Mouse (Mus musculus): ENCODE data around the gene Pde4d. TPM values are rescaled to one million over a fixed set of nuclear protein-coding genes. Genes with fewer than 3 reads are reported as not detected.

The Pde4d gene
- total RNA-seq, 2 experiments from 2014 or later: 103 to 116 TPM

DNA sequence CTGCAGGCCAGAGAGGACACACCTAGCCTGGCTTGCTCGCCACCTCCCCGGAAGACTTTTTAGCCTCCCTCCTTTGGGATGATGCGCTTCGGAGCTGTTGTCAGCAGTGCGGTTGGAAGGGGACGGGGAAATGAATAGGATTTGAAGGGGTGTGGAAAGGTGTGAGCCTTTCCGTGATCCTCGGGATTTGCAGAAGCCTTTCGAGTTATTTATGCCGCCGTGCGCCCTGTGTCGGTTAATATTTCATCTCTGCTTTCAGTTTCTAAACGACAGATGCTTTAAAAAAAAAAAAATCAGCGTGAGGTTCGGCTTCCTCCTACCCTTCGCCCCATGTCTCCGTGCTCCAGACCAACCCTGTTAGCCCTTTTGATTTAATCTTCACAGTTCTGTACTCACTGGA is 1096.6 kb downstream of the Pde4d start:
- no peak for DNase-seq (ENCODE audit: low spot score in 2 of 2)
- intact Hi-C loops (cut with DNase I): loop anchor here (2.0 kb wide), 2 partner anchors 204 to 318 kb away; no protein-coding TSS in a partner anchor

DNA sequence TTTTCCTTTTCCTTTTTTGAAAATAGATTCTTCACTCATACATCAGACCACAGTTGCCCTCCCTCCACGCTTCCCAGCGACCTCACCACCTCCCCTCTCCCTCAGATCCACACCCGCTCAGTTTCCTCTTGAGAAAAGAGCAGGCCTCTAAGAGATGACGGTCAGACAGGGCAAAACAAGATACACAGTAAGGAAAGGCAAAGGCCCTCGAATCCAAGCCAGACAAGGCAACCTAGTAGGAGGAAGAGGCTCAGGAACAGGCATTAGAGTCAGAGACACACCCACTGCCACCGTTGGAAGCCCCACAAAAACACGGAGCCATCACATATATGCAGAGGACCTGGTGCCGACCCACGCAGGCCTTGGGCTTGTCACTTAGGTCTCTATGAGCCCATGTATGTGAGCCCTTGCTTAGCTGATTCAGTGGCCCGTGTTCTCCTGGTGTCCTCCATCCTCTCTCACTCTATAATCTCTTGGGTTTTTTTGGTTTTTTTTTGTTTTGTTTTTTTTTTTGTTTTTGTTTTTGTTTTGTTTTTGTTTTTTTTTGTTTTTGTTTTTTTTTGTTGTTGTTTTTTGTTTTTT is 1097.3 kb downstream of the Pde4d start:
- intact Hi-C loops (cut with DNase I): loop anchor here (2.0 kb wide), 2 partner anchors 204 to 318 kb away; no protein-coding TSS in a partner anchor
- DNase-seq (ENCODE audit: low spot score in 2 of 2): no peak

DNA sequence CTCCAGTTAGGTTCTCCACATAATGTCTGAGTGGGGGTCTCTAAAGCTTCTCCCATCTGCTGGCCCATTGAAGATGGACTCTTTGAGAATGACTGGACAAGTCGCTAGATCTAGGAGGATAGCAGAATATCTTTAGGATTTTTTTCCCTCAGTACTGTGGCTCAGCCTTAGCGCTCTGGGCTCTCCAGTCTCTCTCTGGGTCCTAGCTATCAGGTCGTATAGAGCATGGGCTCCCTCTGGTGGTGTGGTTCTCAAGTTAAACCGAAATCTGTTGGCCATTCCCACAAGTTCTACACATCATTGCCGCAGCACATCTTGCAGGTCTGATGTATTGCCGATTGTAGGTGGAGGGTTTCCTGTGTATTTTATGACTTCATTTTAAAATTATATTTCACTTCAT is 1098.0 kb downstream of the Pde4d start:
- DNase-seq (ENCODE audit: low spot score in 2 of 2): peak; percentile 87 to 88
- intact Hi-C loops (cut with DNase I): loop anchor here (2.0 kb wide), 2 partner anchors 205 to 319 kb away; no protein-coding TSS in a partner anchor

DNA sequence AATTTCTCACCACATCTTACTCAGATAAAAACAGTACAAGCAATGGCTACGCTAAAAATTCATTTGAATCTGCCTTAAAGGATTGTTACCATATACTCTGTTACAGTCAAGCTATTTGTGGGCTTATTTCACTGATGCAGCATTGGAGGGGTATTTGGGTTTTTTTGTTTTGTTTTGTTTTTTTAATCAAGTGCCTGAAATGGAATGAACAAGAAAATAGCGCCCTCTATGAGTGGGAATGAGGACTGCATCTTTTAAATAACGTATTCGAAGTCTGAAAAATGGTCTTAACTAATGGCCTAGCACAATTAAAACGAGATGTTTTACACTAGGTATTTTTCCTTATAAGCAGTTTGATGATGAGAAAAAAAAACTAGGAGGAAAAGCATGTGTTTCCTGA is 1098.5 kb downstream of the Pde4d start:
- intact Hi-C loops (cut with DNase I): no loop called here

DNA sequence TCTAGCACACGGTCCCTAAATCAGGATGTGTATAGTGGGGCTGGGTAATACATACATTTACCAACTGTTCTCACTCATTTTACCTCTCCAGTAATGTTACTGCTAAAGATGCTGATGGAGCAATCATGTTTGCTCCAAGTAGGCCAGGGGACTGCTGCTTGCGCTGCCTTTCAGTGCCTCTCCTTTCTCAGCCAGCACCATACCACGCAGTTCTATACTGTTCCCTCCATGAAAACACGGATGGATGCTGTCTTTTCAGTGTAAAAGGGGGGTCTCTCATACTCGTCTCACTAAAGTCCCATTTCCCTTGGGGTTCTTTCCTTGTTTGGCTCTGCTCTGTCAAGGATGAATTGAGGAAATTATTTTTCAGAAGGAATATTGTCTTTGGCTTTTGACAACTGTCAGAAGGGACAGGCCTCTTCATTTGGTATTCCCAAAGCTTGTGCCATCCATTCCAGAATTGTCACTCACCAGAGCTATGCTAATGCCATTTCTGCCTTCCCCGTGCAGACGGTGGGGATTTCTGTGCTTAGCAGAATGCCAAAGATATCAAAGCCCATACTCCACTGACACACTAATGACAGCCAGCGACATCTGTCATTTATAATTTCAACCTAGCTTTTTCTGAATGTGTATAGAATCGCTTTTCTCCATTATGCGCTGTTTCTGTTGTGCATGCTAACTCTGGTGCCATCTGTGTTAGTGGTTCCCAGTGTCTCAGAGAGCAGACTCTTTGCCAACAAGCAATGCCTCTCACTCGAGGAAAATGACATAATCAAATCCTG is 1099.2 kb downstream of the Pde4d start:
- no peak for DNase-seq (ENCODE audit: low spot score in 2 of 2)
- intact Hi-C loops (cut with DNase I): no loop called here

More for the DNA sequence above, 1098.5 kb downstream of the Pde4d start:
- peak in 1 of 2 experiments; percentile 35 for DNase-seq (ENCODE audit: low spot score in 2 of 2)

DNA sequence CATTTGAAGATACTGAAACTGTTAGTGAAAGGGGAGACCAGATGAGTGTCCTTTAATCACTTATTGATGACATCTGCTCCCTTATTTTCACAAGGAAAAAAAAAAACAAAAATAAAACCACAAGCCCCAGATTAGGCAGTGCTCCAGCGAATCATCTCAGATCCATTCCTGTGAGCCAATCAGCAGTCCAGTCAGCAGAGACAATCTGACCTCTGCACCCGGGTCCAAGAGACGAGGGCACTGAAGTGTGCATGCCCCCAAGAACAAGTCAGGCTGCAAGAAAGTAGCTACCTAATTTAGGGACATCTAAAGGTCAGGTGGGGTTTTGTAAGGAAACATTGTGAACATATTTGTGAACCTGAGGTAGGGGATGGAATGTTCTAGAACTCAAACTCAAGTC is 1102.1 kb downstream of the Pde4d start:
- intact Hi-C loops (cut with DNase I): no loop called here
- DNase-seq (ENCODE audit: low spot score in 2 of 2): no peak

DNA sequence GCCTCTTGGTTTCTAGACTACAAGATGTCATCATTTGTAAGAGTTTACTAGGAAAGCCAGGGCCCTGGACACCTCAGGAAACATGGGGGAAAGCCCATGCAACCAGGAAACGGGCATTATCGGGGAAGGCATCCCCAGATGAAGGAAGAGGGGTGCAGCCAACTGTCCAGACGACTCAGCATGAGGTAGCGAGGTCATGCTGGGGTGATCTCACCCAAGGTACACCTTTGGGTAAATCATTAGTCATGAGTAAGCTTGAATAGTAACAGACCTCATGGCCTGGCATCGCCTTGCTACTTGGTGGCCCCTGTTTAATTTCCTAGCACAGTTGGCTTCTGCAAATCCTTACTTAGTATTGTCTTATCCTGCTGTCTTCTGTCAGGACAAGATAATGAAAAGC is 1105.8 kb downstream of the Pde4d start:
- intact Hi-C loops (cut with DNase I): loop anchor here (5.0 kb wide), 1 partner anchor 52 kb away; no protein-coding TSS in a partner anchor
- no peak for DNase-seq (ENCODE audit: low spot score in 2 of 2)

DNA sequence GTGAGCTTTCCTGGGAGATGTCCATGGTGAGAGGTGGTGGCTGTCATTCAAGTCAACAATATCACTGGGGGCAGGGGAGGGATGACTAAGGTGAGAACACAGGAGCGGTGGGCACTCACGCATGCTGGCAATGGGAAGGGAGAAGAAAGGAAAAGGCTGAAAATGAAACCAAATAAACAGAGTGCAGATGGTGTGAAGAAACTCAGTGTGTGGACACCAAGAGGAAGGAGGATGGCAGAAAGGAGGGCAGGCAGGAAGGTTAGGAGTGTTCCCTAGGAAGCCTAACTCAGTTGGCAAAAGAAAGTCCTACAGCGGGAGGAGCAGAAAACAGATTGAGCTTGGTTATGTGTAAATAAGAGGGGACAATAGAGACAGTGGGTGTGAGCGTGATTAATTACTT is 1107.1 kb downstream of the Pde4d start:
- no peak for DNase-seq (ENCODE audit: low spot score in 2 of 2)
- intact Hi-C loops (cut with DNase I): loop anchor here (5.0 kb wide), 1 partner anchor 50 kb away; no protein-coding TSS in a partner anchor

DNA sequence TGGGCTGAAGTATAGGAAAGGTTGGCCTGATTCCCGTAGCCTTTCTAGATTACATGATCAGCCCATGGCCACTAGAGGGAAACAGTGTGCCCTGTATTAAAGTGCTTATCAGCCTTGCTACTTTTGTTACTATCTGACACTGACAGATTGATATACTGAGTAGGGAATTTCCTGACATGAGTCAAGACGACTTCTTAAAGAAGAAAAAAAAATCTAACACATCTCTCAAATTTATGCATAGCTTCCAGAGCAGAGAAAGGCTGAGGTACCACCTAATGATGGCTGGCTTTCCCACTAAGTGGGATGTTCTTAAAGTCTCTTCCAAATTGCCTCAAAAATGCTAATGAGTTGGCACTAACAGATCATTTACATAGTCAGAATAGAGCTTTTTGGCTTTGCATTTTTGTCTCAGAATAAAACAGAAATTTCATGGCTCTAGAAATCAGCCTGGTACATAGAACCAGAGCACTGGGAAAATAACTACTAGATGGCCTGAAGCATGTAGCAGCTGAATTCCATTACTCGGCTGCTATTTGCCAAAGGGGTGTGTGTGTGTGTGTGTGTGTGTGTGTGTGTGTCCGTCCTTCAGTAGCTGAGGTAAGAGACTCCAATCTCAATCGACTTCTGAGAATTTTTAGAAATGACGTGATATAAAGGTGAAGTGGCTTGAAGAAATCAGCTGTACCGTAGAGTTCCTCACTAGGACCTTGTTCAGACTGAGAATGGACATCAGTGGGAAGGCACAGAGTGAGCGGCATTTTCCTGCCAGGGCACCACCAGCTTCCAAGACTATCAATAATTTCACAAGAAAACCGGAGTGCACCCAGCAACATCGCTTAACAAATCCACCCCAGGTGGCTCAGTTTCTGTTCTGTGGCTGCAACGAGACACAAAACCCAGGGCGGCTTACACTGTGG is 1108.9 kb downstream of the Pde4d start:
- peak; percentile 65 to 74 for DNase-seq (ENCODE audit: low spot score in 2 of 2)
- intact Hi-C loops (cut with DNase I): loop anchor here (5.0 kb wide), 1 partner anchor 49 kb away; no protein-coding TSS in a partner anchor

DNA sequence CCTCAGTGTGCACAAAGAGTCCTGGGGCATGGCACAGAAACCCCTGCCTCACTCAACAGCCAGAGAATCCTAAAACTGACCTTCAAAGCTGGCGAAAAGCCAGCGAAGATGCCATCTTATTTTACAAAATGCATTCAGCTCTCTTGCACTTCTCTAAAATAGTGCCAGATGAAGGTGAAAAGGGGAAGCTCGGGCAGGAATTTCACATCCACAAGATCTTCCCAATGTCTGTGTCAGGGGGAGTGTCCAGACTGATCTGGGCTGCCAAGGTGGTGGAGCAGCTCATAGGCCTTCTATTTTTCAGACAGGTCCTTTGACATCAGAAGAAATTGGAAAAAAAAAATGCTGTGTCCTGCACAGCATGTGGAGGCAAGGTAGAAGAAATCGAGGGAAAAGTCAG is 1110.5 kb downstream of the Pde4d start:
- no peak for DNase-seq (ENCODE audit: low spot score in 2 of 2)
- intact Hi-C loops (cut with DNase I): no loop called here

DNA sequence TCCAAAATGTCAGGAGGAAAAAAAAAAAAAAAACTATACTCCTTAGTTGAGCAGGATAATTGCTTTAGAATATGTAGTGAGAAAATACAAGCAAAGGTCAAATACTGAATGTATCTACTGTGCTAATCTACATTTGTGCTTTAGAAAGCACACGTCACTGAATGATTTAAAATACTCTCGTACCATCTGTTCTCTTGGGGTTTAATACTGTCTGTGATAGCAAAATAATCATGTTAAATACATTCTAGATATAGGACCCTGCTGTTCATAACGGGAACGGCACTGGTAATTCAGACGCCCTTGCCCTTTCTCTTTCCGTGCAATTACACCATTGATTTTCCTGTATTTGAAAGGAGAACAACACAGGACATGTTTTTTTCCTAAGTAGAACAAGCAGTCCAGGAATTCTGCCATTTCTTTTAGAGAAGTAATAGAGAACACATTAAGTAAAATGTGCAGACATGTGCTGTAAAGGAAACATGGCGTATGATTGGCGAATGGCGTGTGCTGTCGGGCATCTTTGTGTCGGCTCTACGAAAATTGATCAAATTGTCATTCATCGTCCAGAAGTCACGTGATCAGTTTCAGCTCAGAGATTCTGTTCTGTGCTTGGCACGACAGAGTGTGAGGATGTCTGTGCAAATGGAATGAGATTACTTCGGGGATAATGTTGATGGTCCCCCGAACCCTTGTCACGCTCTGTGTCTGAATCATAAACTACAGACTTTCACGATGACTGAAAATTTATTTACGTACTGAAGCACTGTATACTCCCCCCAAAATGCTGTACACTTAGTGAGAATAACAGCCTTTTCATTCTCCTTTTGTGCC is 1119.1 kb downstream of the Pde4d start:
- no peak for DNase-seq (ENCODE audit: low spot score in 2 of 2)
- intact Hi-C loops (cut with DNase I): no loop called here

DNA sequence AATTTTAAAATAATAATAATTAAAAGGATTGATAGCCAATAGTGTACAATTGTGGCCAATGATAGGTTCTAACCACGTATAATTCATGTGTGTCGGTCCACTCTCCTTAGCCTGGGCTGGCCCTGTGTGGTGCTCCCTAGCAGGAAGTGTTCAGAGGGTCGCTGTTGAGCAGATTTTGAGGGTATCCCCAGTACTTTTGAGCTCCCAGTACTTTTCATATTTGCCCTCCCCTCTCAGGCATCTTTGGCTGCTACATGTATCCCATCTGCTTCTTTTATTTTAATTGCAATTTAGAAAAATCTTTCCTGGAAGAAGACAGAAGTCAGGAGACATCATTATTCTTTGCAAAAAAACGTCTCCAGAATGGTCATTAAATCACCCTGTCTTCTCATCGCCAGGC is 1119.7 kb downstream of the Pde4d start:
- intact Hi-C loops (cut with DNase I): no loop called here
- DNase-seq (ENCODE audit: low spot score in 2 of 2): no peak

DNA sequence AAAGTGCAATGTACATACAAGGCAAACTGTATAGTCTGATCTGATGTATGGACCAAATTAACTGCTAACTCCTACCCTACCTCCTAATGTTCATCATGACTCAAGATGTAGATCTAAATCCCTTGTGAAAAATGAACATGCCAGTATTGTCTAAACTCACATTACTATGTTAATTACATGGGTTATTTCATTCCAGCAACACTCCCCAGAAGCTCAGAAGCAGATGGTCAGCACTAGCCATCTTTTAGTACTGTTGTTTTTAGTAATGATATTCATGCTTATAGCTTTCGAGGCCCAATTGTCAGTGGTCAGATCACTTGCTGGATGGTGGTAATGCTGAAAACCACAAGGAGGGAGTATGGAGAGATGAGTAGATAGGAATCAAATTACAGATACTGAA is 1127.0 kb downstream of the Pde4d start:
- intact Hi-C loops (cut with DNase I): no loop called here
- no peak for DNase-seq (ENCODE audit: low spot score in 2 of 2)

DNA sequence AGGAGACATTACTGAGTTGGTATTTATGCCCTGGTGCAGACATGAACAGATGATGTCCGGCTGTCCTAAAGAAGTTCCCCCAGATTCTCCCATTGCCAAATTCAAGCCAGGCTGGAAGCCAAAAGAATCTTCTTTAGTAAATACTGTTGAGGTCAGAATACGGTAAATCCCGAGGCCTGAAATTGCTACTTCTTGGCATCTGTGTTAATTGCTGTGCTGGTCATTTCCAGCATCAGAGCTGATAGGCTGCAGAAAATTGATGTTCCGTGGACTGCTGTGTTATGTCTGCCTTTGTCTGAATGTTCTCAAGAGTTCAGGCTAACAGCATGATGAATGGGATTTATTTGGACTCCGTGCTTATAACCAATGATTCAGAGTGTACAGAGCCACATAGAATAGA is 1127.7 kb downstream of the Pde4d start:
- no peak for DNase-seq (ENCODE audit: low spot score in 2 of 2)
- intact Hi-C loops (cut with DNase I): no loop called here

DNA sequence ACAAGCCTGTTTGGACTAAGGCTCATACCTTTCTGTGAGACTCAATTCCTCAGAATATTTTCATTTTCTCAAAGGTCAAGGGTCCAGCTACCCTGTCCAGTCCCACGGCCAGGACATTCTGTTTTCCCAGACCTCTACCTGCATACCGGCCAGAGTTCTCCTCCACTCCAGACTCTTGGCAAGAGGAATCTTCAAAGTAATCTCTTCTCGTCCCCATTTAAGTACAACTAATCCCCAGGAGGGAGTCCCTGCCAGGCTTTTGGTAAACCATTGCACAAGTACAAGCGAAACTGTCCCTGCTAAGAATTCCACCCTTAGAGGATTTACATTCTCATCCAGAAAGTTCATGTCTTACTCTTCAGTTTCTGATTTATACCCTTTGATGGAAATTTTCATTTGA is 1128.2 kb downstream of the Pde4d start:
- no peak for DNase-seq (ENCODE audit: low spot score in 2 of 2)
- intact Hi-C loops (cut with DNase I): no loop called here

DNA sequence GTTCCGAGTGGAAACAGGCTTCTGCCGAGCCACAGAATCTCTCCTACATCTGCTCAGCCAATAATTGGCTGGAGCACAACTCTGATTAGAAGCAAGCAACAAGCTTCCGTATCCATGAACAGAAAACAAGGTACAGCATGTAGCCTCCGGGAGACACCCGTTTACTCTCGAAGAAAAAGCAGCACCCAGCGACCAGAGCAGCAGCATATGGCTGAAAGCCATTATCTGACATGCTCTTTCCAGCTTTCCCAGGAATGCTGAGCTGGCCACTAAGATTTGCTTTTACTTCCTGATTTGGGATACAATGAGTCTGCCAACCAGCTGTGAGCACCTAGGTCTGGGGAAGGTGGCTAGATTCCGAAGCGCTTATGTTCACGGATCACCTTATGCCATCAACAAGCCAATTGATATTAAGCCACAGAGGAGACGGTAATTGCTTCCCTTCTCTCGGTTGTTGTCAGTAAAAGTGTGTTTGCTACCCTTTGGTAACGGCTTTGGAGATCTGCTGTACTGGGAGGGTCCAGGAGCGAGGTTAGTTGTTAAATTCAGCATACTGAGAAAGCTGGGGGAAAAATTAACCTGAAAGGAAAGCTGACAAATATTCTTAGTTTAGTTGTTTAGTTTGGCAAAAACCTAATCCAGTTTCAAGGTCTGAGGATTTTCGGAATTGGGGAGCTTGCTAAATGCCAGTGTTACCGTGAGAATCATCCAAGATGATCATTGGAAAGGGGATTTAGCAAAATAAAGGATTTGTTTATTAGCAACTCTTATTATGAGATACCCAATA is 1131.7 kb downstream of the Pde4d start:
- intact Hi-C loops (cut with DNase I): no loop called here
- no peak for DNase-seq (ENCODE audit: low spot score in 2 of 2)

DNA sequence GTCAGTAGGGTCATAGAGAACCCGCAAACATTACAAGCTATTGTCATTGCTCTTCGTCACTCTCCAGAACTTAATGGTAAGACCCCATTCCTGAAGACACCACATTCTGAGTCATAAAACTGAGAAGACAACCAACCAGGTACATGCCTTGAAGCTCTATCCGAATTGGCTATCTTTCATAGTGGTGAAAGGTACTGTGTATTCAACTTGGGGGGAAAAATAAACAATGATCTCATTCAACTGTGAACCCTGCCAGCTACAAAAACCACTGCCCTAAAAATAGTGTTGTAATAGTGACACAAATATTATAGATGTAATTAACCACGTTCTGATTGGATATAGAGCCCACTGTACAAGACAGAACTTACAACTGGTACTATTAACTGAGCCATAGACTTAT is 1140.3 kb downstream of the Pde4d start:
- DNase-seq (ENCODE audit: low spot score in 2 of 2): no peak
- intact Hi-C loops (cut with DNase I): no loop called here

DNA sequence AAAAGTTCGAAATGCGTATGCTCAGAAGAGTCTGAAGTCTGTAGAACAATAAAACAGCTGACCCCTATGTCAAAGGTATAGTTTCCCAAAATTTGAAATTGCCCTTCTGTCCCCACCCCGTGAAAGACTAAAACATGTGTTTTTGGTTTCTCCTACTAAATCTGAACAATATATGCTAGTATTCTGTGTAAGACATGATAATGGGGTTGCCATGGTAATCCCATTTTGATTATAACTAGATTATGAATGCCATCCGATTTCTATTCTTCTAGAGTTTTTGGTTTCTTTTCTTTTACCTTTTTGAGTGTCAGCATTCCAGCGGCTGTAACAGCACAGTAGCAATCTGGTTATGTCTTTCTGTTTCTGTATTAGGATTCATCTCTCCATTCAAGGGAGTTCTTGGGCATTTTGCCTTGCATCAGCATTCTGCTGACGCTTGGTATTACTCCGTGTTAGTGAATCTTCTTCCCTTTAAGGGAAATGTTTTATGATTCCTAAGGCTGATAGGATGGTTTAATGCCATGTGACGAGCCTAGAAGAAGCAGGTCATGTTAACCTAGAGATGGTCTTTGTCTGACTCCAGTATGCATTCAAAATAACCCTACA is 1142.5 kb downstream of the Pde4d start:
- intact Hi-C loops (cut with DNase I): no loop called here
- DNase-seq (ENCODE audit: low spot score in 2 of 2): no peak
